Mouse (Mus musculus): ENCODE measurements at regions not wholly inside any gene's neighbourhood (a gene's known extent, or its start where the extent isn't known, plus 50 kb on each side); places are given as distances from the start of the nearest gene placed in this dataset.

DNA sequence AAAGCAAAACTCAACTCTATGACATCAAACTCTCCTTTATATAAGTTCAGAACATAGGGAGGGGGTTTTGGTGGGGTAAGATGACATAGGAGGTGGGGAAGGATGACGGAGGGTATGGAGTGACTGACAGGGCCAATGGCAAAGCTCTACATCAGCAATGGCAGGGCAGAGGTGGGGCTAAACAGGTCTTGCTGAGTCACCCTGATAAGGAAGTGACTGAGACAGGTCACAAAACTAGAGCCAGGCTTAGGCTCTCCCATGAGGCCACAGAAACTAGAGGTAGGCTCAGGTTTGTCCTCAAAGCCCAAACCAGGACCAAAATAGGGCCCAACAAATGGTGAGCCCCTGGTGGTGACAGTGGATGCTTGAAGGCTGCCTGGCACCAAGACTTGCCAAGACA, 114.6 kb downstream of the Trib2 start:
- H3K4me1 ChIP-seq, result no peaks in the 10 kb centered on the region
- H3K36me3 ChIP-seq, result no peaks in the 10 kb centered on the region
- no peak overlapping the region for H3K9ac ChIP-seq (replicated peaks)
- H3K4me2 ChIP-seq (replicated peaks), result no peak overlapping the region
- H3K27me3 ChIP-seq, result no peaks in the 10 kb centered on the region
- H3K4me3 ChIP-seq, result no peak overlapping the region
- no peaks in the 10 kb centered on the region for H3K9me3 ChIP-seq
- H3K27ac ChIP-seq (replicated peaks), result no peak overlapping the region
- WGBS, result 100% methylated on average over 1 of the region's 1 CpGs
- no peak for ATAC-seq (replicated peaks)

DNA sequence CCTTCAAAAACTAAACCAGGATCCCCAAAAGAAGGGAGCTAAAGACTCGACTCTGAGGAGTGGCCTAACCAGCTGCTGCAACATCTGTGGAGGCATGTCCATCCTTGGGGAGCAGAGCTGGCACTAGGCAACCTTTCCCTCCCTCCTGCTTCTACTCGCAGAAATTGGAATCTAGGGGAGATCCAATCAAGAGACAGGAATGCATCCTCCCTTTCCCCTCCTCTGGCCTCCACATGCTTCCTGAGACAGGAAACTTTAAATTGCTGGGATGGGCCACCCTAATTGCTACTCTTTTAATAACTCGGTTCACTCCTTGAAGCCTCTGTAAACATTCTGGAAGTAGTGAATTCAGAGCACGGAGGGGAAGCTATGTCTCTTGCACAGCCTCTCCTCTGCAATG, 117.9 kb downstream of the Trib2 start:
- 63% methylated on average over 4 of the region's 4 CpGs for WGBS
- Histone ChIP-seq H3K4me3 (no peak overlapping the region), H3K27ac (replicated peaks) (no peak overlapping the region), H3K36me3 (no peaks in the 10 kb centered on the region), H3K4me1 (no peaks in the 10 kb centered on the region), H3K4me2 (replicated peaks) (no peak overlapping the region), H3K27me3 (no peaks in the 10 kb centered on the region), H3K9me3 (no peaks in the 10 kb centered on the region), H3K9ac (replicated peaks) (no peak overlapping the region)
- ATAC-seq (replicated peaks), result no peak

DNA sequence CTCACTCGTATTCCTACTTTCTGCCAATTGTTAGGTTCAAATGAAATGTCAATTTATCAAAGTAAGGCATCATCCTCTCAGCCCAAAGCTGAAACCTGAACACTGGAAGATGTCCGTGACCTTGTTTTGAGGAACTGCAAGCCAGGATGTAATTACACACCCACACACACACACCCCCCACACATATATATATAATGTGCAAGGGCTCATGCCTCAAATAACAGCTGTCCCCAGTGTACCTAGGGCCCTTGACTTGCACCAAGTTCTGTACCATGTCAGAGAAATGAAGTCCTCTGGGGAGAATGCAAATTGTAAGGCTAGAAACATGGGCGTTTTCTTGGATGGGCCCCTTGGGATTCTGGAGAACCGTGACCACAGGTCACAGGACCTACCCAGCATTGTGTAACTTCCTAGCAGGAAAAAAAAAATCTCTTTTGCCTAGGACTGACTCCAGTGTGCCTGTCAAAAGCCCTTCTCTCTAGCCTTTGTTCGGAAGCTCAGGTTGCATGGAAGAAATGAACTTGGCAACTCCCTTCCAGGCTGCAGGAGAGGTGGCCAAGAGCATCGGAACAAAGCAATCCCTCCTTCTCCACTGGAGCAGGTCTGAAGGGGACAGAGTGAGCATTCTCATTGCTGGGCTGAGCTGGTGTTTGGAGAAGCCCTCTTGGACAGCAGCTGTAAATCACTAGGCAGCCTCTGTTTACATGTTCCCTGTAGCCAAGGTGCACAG, 118.5 kb downstream of the Trib2 start:
- Histone ChIP-seq H3K9me3 (no peaks in the 10 kb centered on the region), H3K27me3 (no peaks in the 10 kb centered on the region), H3K36me3 (no peaks in the 10 kb centered on the region), H3K9ac (replicated peaks) (no peak overlapping the region), H3K4me1 (no peaks in the 10 kb centered on the region), H3K4me3 (no peak overlapping the region), H3K27ac (replicated peaks) (no peak overlapping the region), H3K4me2 (replicated peaks) (no peak overlapping the region)
- 79% methylated on average over 6 of the region's 6 CpGs for WGBS
- no peak for ATAC-seq (replicated peaks)

DNA sequence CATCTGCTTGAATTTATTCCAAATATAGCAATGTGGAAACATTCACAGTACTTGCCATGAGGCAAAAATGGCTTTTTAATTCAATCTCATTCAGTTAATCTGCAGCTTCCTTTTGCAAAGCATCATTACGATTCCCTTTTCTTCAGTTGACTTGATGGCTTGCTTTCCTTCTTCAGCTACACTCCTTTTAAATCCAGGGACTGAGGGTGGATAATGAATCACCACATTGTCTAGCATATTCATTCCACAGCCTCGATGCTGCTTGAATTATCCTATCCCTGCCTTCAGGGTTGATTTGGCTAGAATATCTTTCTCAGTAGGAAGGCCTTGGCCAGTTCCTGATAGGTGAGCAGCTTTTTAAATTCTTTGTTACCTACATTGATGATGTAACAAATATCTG, 128.4 kb downstream of the Trib2 start:
- Histone ChIP-seq H3K9me3 (no peaks in the 10 kb centered on the region), H3K4me2 (replicated peaks) (no peak overlapping the region), H3K4me1 (no peaks in the 10 kb centered on the region), H3K4me3 (no peak overlapping the region), H3K27me3 (no peaks in the 10 kb centered on the region), H3K27ac (replicated peaks) (no peak overlapping the region), H3K36me3 (no peaks in the 10 kb centered on the region), H3K9ac (replicated peaks) (no peak overlapping the region)
- ATAC-seq (replicated peaks), result no peak
- WGBS, result 82% methylated on average over 2 of the region's 2 CpGs

DNA sequence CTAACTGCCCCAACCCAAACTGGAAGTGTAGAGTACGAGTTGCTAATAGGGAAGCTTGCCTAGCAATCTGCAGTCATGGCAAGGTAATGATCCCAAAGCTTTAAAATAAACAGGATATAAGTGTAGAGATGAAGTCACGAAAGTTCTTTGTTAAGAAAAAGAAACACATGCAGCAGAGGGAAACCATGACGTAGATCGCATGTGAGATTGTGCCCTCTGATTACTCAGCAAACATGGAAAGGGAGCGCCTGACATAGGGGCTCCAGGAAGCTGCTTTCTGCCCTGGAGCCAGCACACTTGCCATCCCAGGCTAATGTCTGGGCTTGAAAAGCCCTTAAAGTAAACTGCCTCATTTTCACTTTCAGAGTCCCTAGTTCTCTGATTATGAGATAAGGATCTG, 132.4 kb downstream of the Trib2 start:
- 83% methylated on average over 5 of the region's 5 CpGs for WGBS
- H3K9me3 ChIP-seq, result no peaks in the 10 kb centered on the region
- H3K4me3 ChIP-seq, result no peak overlapping the region
- ATAC-seq (replicated peaks), result no peak
- H3K4me2 ChIP-seq (replicated peaks), result no peak overlapping the region
- H3K27me3 ChIP-seq, result no peaks in the 10 kb centered on the region
- no peak overlapping the region for H3K27ac ChIP-seq (replicated peaks)
- no peak overlapping the region for H3K9ac ChIP-seq (replicated peaks)
- no peaks in the 10 kb centered on the region for H3K4me1 ChIP-seq
- no peaks in the 10 kb centered on the region for H3K36me3 ChIP-seq

DNA sequence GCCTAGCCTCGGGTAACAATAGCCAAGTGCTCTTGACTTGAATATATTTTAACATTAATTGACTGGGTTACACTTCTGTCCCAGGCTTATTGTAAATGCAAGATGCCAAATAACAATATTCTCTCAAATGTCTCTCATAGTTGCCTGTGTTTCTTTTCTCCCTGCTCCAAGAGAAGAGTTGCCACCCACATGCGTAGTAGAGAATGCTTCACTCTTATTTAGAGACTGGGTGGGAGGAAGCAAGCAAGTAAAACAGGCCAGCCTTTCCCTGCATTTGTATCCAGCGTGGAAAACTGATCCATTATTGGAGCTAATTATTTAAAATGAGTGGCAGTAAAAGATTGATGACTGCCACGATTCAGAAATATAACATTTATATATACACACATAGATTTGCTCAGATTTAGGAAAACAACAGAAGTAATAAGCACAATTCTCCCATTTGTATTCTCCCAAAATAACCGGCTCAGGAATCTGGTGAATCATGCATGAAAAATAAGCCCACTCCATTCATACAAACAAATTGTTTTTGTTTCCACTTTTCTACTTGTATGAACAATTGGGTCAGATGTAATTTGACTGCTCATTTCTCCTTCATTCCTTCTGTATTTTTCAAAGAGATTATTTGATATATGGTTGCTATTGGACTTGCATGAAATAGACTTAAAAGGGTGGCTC, 134.9 kb downstream of the Trib2 start:
- no peak overlapping the region for H3K27ac ChIP-seq (replicated peaks)
- 63% methylated on average over 5 of the region's 5 CpGs for WGBS
- H3K9ac ChIP-seq (replicated peaks), result no peak overlapping the region
- no peak for ATAC-seq (replicated peaks)
- H3K9me3 ChIP-seq, result no peaks in the 10 kb centered on the region
- H3K27me3 ChIP-seq, result no peaks in the 10 kb centered on the region
- H3K4me3 ChIP-seq, result no peak overlapping the region
- no peaks in the 10 kb centered on the region for H3K36me3 ChIP-seq
- H3K4me1 ChIP-seq, result no peaks in the 10 kb centered on the region
- no peak overlapping the region for H3K4me2 ChIP-seq (replicated peaks)

DNA sequence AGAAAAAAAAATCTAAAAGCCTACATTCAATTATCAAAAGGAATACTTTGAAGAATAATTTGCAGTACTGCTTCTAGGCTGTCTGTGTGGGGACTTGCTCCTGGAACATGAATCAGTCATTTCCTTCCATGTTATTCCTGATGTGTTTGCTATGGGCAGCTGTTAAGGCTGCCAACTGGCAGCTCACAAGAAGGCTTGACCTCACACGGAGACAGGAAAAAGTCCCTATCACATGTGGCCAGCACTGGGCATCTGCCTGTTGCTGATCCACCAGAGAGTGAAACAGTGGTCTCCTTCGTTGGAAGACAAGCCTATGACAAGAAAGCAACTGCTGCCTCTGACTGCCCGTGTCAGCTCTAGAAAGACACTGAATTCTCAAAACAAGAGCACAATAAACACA, 140.6 kb downstream of the Trib2 start:
- no peak overlapping the region for H3K27ac ChIP-seq (replicated peaks)
- H3K4me2 ChIP-seq (replicated peaks), result no peak overlapping the region
- no peak overlapping the region for H3K9ac ChIP-seq (replicated peaks)
- no peak overlapping the region for H3K4me3 ChIP-seq
- no peaks in the 10 kb centered on the region for H3K4me1 ChIP-seq
- no peaks in the 10 kb centered on the region for H3K9me3 ChIP-seq
- H3K27me3 ChIP-seq, result no peaks in the 10 kb centered on the region
- ATAC-seq (replicated peaks), result no peak
- H3K36me3 ChIP-seq, result no peaks in the 10 kb centered on the region
- 64% methylated on average over 3 of the region's 3 CpGs for WGBS

DNA sequence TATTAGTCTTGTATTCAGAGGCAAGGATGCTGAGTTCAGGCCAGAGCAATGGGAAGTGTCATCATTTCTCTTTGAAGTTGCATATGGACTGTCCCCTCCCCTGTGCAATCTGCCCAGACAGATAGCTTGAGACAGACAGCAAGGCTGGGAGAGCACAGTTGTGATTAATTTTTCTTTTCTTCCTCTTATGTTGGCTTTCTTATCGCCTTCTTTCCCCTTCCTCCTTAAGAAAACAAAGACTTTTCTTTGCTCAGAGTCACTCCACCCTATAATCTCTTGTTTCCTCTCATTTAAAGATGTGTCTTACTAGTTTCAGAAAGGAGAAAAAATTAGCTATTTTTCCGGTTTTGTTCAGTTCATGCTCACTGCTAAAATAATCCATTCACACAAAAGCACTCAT, 157.0 kb downstream of the Trib2 start:
- no peak overlapping the region for H3K4me3 ChIP-seq
- H3K27me3 ChIP-seq, result no peaks in the 10 kb centered on the region
- H3K9me3 ChIP-seq, result no peaks in the 10 kb centered on the region
- H3K4me2 ChIP-seq (replicated peaks), result no peak overlapping the region
- H3K27ac ChIP-seq (replicated peaks), result no peak overlapping the region
- no peaks in the 10 kb centered on the region for H3K4me1 ChIP-seq
- H3K36me3 ChIP-seq, result no peaks in the 10 kb centered on the region
- ATAC-seq (replicated peaks), result no peak
- WGBS, result 69% methylated on average over 2 of the region's 2 CpGs
- H3K9ac ChIP-seq (replicated peaks), result no peak overlapping the region

DNA sequence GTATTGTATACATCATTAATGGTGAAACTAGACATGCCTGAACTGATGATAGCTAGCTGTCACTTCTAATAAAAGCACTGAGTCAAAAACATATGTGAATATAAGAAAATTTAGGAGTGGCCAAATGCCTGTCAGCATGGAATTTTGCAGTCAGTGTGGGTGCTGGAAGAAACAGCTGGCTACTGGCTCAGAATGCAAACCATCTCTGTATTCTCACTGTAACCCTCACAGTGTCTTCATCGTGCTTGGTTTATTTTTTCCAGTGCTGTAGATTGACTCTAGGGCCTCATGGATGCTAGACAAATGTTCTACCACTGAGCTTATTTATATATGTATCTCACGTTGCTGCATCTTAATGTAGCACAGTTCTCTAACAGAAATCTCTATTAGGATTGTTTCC, 157.4 kb downstream of the Trib2 start:
- Histone ChIP-seq H3K27me3 (no peaks in the 10 kb centered on the region), H3K36me3 (no peaks in the 10 kb centered on the region), H3K4me1 (no peaks in the 10 kb centered on the region), H3K9ac (replicated peaks) (no peak overlapping the region), H3K4me3 (no peak overlapping the region), H3K27ac (replicated peaks) (no peak overlapping the region), H3K4me2 (replicated peaks) (no peak overlapping the region), H3K9me3 (no peaks in the 10 kb centered on the region)
- 72% methylated on average over 2 of the region's 2 CpGs for WGBS
- ATAC-seq (replicated peaks), result no peak

DNA sequence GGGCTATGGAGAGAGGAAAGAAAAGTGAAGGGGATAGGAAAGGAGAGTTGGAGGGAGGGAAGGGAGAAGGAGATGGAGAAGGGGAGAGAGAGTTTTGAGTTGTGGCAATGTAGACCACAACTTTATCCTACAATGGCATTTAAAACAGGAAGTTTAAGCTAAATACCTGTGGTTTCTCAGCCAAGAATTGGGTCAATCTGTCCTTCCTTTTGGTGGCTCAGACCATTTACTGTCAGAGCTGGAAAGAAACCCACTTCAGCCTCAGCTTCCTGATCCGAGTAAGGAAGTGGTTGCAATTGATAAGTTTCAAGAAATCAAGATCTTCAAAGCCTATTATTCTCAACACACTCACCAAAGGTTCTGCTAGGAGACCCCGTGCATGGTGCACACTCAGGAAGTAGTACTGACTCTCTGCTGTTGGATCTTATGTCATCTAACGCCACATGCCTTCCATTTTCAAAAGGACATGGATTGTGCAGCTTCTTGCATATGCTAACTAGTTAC, 158.9 kb downstream of the Trib2 start:
- Histone ChIP-seq H3K4me1 (no peaks in the 10 kb centered on the region), H3K27ac (replicated peaks) (no peak overlapping the region), H3K9ac (replicated peaks) (no peak overlapping the region), H3K27me3 (no peaks in the 10 kb centered on the region), H3K4me3 (no peak overlapping the region), H3K9me3 (no peaks in the 10 kb centered on the region), H3K4me2 (replicated peaks) (no peak overlapping the region), H3K36me3 (no peaks in the 10 kb centered on the region)
- WGBS, result 87% methylated on average over 3 of the region's 3 CpGs
- no peak for ATAC-seq (replicated peaks)

DNA sequence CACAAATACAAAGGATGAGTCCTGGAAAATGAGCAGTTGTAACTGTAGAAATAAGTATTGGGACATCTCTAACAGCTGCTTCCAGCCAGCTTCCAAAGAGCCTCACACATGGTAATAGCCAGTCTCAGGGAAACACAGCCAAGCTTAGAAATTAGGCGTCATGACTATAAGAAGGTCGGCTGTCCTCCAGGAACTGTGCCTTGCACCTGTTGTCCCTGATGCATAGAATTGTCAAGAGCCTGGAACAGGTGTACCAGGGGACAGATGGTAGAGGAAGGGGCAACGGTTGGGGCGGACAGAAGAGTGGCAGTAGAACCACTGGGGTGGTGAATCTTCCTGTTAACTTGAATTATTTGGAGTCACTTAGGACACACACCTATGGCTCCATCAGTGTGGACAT, 162.1 kb downstream of the Trib2 start:
- 97% methylated on average over 4 of the region's 4 CpGs for WGBS
- ATAC-seq (replicated peaks), result no peak
- Histone ChIP-seq H3K4me1 (no peaks in the 10 kb centered on the region), H3K36me3 (no peaks in the 10 kb centered on the region), H3K9ac (replicated peaks) (no peak overlapping the region), H3K4me2 (replicated peaks) (no peak overlapping the region), H3K4me3 (no peak overlapping the region), H3K27me3 (no peaks in the 10 kb centered on the region), H3K27ac (replicated peaks) (no peak overlapping the region), H3K9me3 (no peaks in the 10 kb centered on the region)

DNA sequence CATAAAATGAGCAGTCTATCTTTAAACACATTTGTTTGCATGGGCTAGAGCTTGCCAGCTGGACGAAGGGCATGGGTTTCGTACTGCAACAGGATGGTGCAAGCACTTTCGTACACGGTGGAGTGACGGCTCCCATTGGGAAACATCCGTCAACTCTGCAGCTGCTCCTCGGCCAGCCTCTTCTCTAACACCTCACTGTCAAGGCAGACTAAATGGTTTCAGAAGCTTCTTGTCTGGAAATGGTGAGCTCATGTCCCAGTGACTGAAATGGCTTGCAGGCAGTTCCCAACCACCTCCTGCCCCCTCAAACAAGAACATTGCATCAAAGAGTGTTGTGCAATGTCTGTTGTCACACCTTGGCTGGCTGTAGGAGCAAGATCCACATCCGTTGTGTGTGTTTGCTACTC, 163.4 kb downstream of the Trib2 start:
- no peaks in the 10 kb centered on the region for H3K4me1 ChIP-seq
- H3K4me2 ChIP-seq (replicated peaks), result no peak overlapping the region
- no peak for ATAC-seq (replicated peaks)
- no peaks in the 10 kb centered on the region for H3K9me3 ChIP-seq
- no peak overlapping the region for H3K4me3 ChIP-seq
- no peaks in the 10 kb centered on the region for H3K36me3 ChIP-seq
- H3K9ac ChIP-seq (replicated peaks), result no peak overlapping the region
- no peaks in the 10 kb centered on the region for H3K27me3 ChIP-seq
- 68% methylated on average over 8 of the region's 8 CpGs for WGBS
- no peak overlapping the region for H3K27ac ChIP-seq (replicated peaks)

DNA sequence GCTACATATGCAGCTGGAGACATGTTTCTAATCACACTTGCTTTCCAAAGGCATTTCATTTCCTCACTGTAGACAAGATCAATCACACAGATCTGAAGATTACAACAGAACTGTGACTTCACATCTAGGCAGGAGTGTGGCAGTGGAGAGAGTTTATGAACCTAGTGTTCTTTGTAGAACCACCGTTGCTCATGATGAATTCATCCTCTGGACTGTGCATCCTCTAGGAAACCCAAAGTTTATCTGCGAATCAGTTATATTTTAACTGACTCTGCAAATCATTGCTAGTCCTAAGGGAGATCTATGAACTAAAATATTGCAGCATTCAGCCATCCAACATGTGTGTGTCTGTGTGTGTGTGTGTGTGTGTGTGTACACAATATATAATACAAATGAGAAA, 165.4 kb downstream of the Trib2 start:
- H3K27ac ChIP-seq (replicated peaks), result no peak overlapping the region
- H3K4me2 ChIP-seq (replicated peaks), result no peak overlapping the region
- H3K4me1 ChIP-seq, result no peaks in the 10 kb centered on the region
- H3K9me3 ChIP-seq, result no peaks in the 10 kb centered on the region
- WGBS, result 95% methylated on average over 2 of the region's 2 CpGs
- no peak overlapping the region for H3K4me3 ChIP-seq
- H3K9ac ChIP-seq (replicated peaks), result no peak overlapping the region
- ATAC-seq (replicated peaks), result no peak
- no peaks in the 10 kb centered on the region for H3K36me3 ChIP-seq
- no peaks in the 10 kb centered on the region for H3K27me3 ChIP-seq
